Comparison of ENCODE assay signal across 12 mouse cellular contexts in genomic region chr16:10741082-10741481, GRCm38 (mm10). TPM values are rescaled to one million over a fixed set of nuclear protein-coding genes. Genes with fewer than 3 reads are reported as not detected.
DNase-seq lines count a peak whose midpoint lies in the region; ATAC-seq lines count a peak whose summit lies in the region.
"Had no signal": no experiment of that assay in that cellular context is flagged by ENCODE, and none has a peak within 500 bp of the region (broad histone marks: within the 10 kb centered on the region; RNA-seq: fewer than 3 reads in every experiment).

No protein-coding gene starts in this region.

- H3K27me3 ChIP-seq in embryonic facial prominence, embryonic 14.5 days (replicated peaks; ENCODE audit: control insufficient read depth, insufficient read depth, low read length): no peaks in the 10 kb centered on the region
- H3K27me3 ChIP-seq in embryonic facial prominence, embryonic 10.5 days (replicated peaks; ENCODE audit: low read depth, poor library complexity, severe bottlenecking): no peaks in the 10 kb centered on the region
- no peaks in the 10 kb centered on the region for H3K27me3 ChIP-seq in liver, embryonic 16.5 days (ENCODE audit: control insufficient read depth, insufficient read depth, low read depth, low read length)
- peaks cover 15% of the 10 kb centered on the region for H3K27me3 ChIP-seq in liver, embryonic 12.5 days (replicated peaks)
- H3K27me3 ChIP-seq: forebrain, embryonic 12.5 days had no signal

- H3K4me1 ChIP-seq in embryonic facial prominence, embryonic 14.5 days (ENCODE audit: control insufficient read depth, insufficient read depth, low read length): peaks cover 8% of the 10 kb centered on the region; the same call in 1 of the 2 replicates
- H3K4me1 ChIP-seq in embryonic facial prominence, embryonic 10.5 days: peaks cover 53% of the 10 kb centered on the region
- peaks cover 2% of the 10 kb centered on the region for H3K4me1 ChIP-seq in liver, embryonic 16.5 days (ENCODE audit: control insufficient read depth, low read depth, low read length)
- H3K4me1 ChIP-seq in liver, embryonic 12.5 days: peaks cover 23% of the 10 kb centered on the region; the same call in 1 of the 2 replicates

- DNase-seq in embryonic facial prominence, embryonic 14.5 days (ENCODE audit: low spot score): peak; percentile 70
- no peak for DNase-seq in embryonic facial prominence, embryonic 10.5 days (ENCODE audit: low spot score)
- DNase-seq in induced T-regulatory cell, adult 2 months (ENCODE audit: low read depth): peak; percentile 87
- DNase-seq in skeletal muscle tissue, adult 2 months (ENCODE audit: low read depth, low spot score): peak; percentile 53
- no peak for DNase-seq in cerebellum, postnatal 36 days
- no peak for DNase-seq in gastrocnemius, adult 8-10 months (ENCODE audit: low spot score in 2 of 2)

- H3K9me3 ChIP-seq in embryonic facial prominence, embryonic 14.5 days (ENCODE audit: control insufficient read depth, low read length): no peaks in the 10 kb centered on the region
- no peaks in the 10 kb centered on the region for H3K9me3 ChIP-seq in embryonic facial prominence, embryonic 10.5 days
- H3K9me3 ChIP-seq in liver, embryonic 16.5 days (replicated peaks; ENCODE audit: control insufficient read depth, low read length): no peaks in the 10 kb centered on the region
- no peaks in the 10 kb centered on the region for H3K9me3 ChIP-seq in liver, embryonic 12.5 days (replicated peaks)
- H3K9me3 ChIP-seq: forebrain, embryonic 12.5 days had no signal

- 74% methylated on average over 2 of the region's 2 CpGs for WGBS in embryonic facial prominence, embryonic 14.5 days
- WGBS in embryonic facial prominence, embryonic 10.5 days: 88% methylated on average over 2 of the region's 2 CpGs
- WGBS in liver, embryonic 16.5 days (ENCODE audit: insufficient replicate concordance): 56% methylated on average over 2 of the region's 2 CpGs
- 68% methylated on average over 2 of the region's 2 CpGs for WGBS in liver, embryonic 12.5 days (ENCODE audit: insufficient replicate concordance)

- 0 out of 2 replicates have a peak, but pooled peaks have one; percentile 41 for ATAC-seq in embryonic facial prominence, embryonic 14.5 days (ENCODE audit: low read depth)
- peak; percentile 66 for ATAC-seq in liver, embryonic 16.5 days (ENCODE audit: low read depth)
- no peak for ATAC-seq in liver, embryonic 12.5 days

- no peak overlapping the region for H3K27ac ChIP-seq in embryonic facial prominence, embryonic 14.5 days (replicated peaks; ENCODE audit: low read depth, low read length)
- no peak overlapping the region for H3K27ac ChIP-seq in embryonic facial prominence, embryonic 10.5 days (replicated peaks)
- no peak overlapping the region for H3K27ac ChIP-seq in liver, embryonic 16.5 days (ENCODE audit: low read length)
- H3K27ac ChIP-seq in liver, embryonic 12.5 days: no peak overlapping the region
- H3K27ac ChIP-seq: forebrain, embryonic 12.5 days had no signal

- no peak overlapping the region for H3K9ac ChIP-seq in embryonic facial prominence, embryonic 14.5 days (ENCODE audit: low read depth, low read length)
- H3K9ac ChIP-seq in liver, embryonic 16.5 days (ENCODE audit: low read depth, low read length): no peak overlapping the region
- no peak overlapping the region for H3K9ac ChIP-seq in liver, embryonic 12.5 days
- H3K9ac ChIP-seq: forebrain, embryonic 12.5 days had no signal

- no peak overlapping the region for H3K4me2 ChIP-seq in embryonic facial prominence, embryonic 14.5 days (ENCODE audit: low read depth, low read length)
- no peak overlapping the region for H3K4me2 ChIP-seq in liver, embryonic 16.5 days (ENCODE audit: low read depth, low read length)
- no peak overlapping the region for H3K4me2 ChIP-seq in liver, embryonic 12.5 days
- H3K4me2 ChIP-seq: forebrain, embryonic 12.5 days had no signal

- H3K4me3 ChIP-seq in embryonic facial prominence, embryonic 14.5 days (ENCODE audit: low read depth, low read length): no peak overlapping the region
- no peak overlapping the region for H3K4me3 ChIP-seq in embryonic facial prominence, embryonic 10.5 days
- no peak overlapping the region for H3K4me3 ChIP-seq in liver, embryonic 16.5 days (ENCODE audit: low read depth, low read length)
- H3K4me3 ChIP-seq in liver, embryonic 12.5 days: no peak overlapping the region
- H3K4me3 ChIP-seq: forebrain, embryonic 12.5 days had no signal

- H3K36me3 ChIP-seq in embryonic facial prominence, embryonic 14.5 days (ENCODE audit: control insufficient read depth, insufficient read depth, low read length): no peaks in the 10 kb centered on the region
- no peaks in the 10 kb centered on the region for H3K36me3 ChIP-seq in embryonic facial prominence, embryonic 10.5 days (replicated peaks)
- no peaks in the 10 kb centered on the region for H3K36me3 ChIP-seq in liver, embryonic 16.5 days (ENCODE audit: control insufficient read depth, insufficient read depth)
- no peaks in the 10 kb centered on the region for H3K36me3 ChIP-seq in liver, embryonic 12.5 days
- H3K36me3 ChIP-seq: forebrain, embryonic 12.5 days had no signal

RNA-seq across cellular contexts. Expression of gene Socs1, which starts 44.3 kb away (rescaled TPM):
- polyA plus RNA-seq in embryonic facial prominence, embryonic 14.5 days (2014; fragmentation: Nextera tagmentation; extraction: Ambion mirVana): 10.8 and 11.4 TPM in 2 replicates
- 3.7 and 4.2 TPM in 2 replicates for polyA plus RNA-seq in embryonic facial prominence, embryonic 10.5 days (2016; fragmentation: Nextera tagmentation; extraction: Ambion mirVana)
- 0.72 and 0.77 TPM in 2 replicates for polyA plus RNA-seq in liver, embryonic 16.5 days (2015; fragmentation: Nextera tagmentation; extraction: Ambion mirVana)
- polyA plus RNA-seq in liver, embryonic 12.5 days (2016; fragmentation: Nextera tagmentation; extraction: Ambion mirVana): 1.8 TPM in 2 replicates
- total RNA-seq in gastrocnemius, adult 8-10 months (2022): under 1 TPM in 3 of 4 experiments, not detected in 1; 0.31 to 0.49 (median 0.35) TPM

RNA-seq across cellular contexts. Expression of gene Tnp2, which starts 47.4 kb away (rescaled TPM):
- polyA plus RNA-seq in embryonic facial prominence, embryonic 14.5 days (2014; fragmentation: Nextera tagmentation; extraction: Ambion mirVana): not detected in 2 replicates
- not detected in 2 replicates for polyA plus RNA-seq in embryonic facial prominence, embryonic 10.5 days (2016; fragmentation: Nextera tagmentation; extraction: Ambion mirVana)
- polyA plus RNA-seq in liver, embryonic 16.5 days (2015; fragmentation: Nextera tagmentation; extraction: Ambion mirVana): not detected in 2 replicates
- not detected in 2 replicates for polyA plus RNA-seq in liver, embryonic 12.5 days (2016; fragmentation: Nextera tagmentation; extraction: Ambion mirVana)
- total RNA-seq in gastrocnemius, adult 8-10 months (2022): not detected
- total RNA-seq: layer of hippocampus, adult 8-10 months had no signal
- polyA plus RNA-seq: brain, embryonic 14.5 days; C2C12; forebrain, embryonic 12.5 days had no signal

RNA-seq across cellular contexts. Expression of gene Prm3, which starts 49.6 kb away (rescaled TPM):
- not detected in 2 replicates for polyA plus RNA-seq in embryonic facial prominence, embryonic 14.5 days (2014; fragmentation: Nextera tagmentation; extraction: Ambion mirVana)
- polyA plus RNA-seq in embryonic facial prominence, embryonic 10.5 days (2016; fragmentation: Nextera tagmentation; extraction: Ambion mirVana): not detected in 2 replicates
- polyA plus RNA-seq in liver, embryonic 16.5 days (2015; fragmentation: Nextera tagmentation; extraction: Ambion mirVana): not detected in 2 replicates
- polyA plus RNA-seq in liver, embryonic 12.5 days (2016; fragmentation: Nextera tagmentation; extraction: Ambion mirVana): not detected in 2 replicates
- total RNA-seq in gastrocnemius, adult 8-10 months (2022): not detected
- total RNA-seq: layer of hippocampus, adult 8-10 months had no signal
- polyA plus RNA-seq: brain, embryonic 14.5 days; C2C12; forebrain, embryonic 12.5 days had no signal

RNA-seq across cellular contexts. Expression of gene Prm2, which starts 54.9 kb away (rescaled TPM):
- not detected in 2 replicates for polyA plus RNA-seq in embryonic facial prominence, embryonic 14.5 days (2014; fragmentation: Nextera tagmentation; extraction: Ambion mirVana)
- polyA plus RNA-seq in embryonic facial prominence, embryonic 10.5 days (2016; fragmentation: Nextera tagmentation; extraction: Ambion mirVana): not detected in 2 replicates
- polyA plus RNA-seq in liver, embryonic 16.5 days (2015; fragmentation: Nextera tagmentation; extraction: Ambion mirVana): not detected in 2 replicates
- polyA plus RNA-seq in liver, embryonic 12.5 days (2016; fragmentation: Nextera tagmentation; extraction: Ambion mirVana): not detected in 2 replicates
- total RNA-seq in gastrocnemius, adult 8-10 months (2022): not detected
- total RNA-seq: layer of hippocampus, adult 8-10 months had no signal
- polyA plus RNA-seq: brain, embryonic 14.5 days; C2C12; forebrain, embryonic 12.5 days had no signal

Comparison
In these comparisons a context has a peak if more than half of its experiments do, and no peak if none do; other contexts are left out.
1. DNase-seq: peak in embryonic facial prominence, embryonic 14.5 days (single experiment), induced T-regulatory cell, adult 2 months (single experiment) and skeletal muscle tissue, adult 2 months (single experiment); none in embryonic facial prominence, embryonic 10.5 days (single experiment), cerebellum, postnatal 36 days (0 of 2) and gastrocnemius, adult 8-10 months (0 of 2).